Mouse (Mus musculus) frontal cortex, postnatal 25 days (tissue): ENCODE results near the gene Kmt5a.
"Not testable (repeated sequence)": the region's sequence is repeated elsewhere in the genome, so short reads cannot be mapped to it uniquely, and the experiment has no call there.

Experiments
- DNase-seq, 2 experiments: peaks; one replicate each; pipeline ENCODE4 v3.0.0; 2022; ENCODE audit warnings: low spot score in 2 of 2

Kmt5a gene

GRCm38 (mm10) chr5:124445621-124446293 lies 6.0 kb downstream of the Kmt5a start:
- DNase-seq, result no peak

GRCm38 (mm10) chr5:124446301-124446881 lies 6.7 kb downstream of the Kmt5a start:
- no peak for DNase-seq

- no peak for DNase-seq
Observed at GRCm38 (mm10) chr5:124449494-124449893, 9.8 kb downstream of the Kmt5a start.

- DNase-seq, result no peak
Observed at GRCm38 (mm10) chr5:124450051-124450450, 10.3 kb downstream of the Kmt5a start.

- no peak for DNase-seq
Observed at GRCm38 (mm10) chr5:124450641-124451340, 11.1 kb downstream of the Kmt5a start.

GRCm38 (mm10) chr5:124452494-124453228 lies 12.9 kb downstream of the Kmt5a start:
- DNase-seq, result no peak

- DNase-seq, result no peak
Observed at GRCm38 (mm10) chr5:124453339-124454081, 13.8 kb downstream of the Kmt5a start.

- DNase-seq, result no peak
Observed at GRCm38 (mm10) chr5:124454082-124454419, 14.3 kb downstream of the Kmt5a start.

GRCm38 (mm10) chr5:124456762-124457161 lies 17.0 kb downstream of the Kmt5a start:
- no peak for DNase-seq

GRCm38 (mm10) chr5:124460922-124461321 lies 21.2 kb downstream of the Kmt5a start:
- DNase-seq, result not testable (repeated sequence)

GRCm38 (mm10) chr5:124462297-124463025 lies 22.7 kb downstream of the Kmt5a start:
- no peak for DNase-seq

- DNase-seq, result no peak
Observed at GRCm38 (mm10) chr5:124463462-124463861, 23.7 kb downstream of the Kmt5a start.

- no peak for DNase-seq
Observed at GRCm38 (mm10) chr5:124464905-124465304, 25.2 kb downstream of the Kmt5a start.

GRCm38 (mm10) chr5:124467766-124468165 lies 28.0 kb downstream of the Kmt5a start:
- DNase-seq, result no peak

- DNase-seq, result no peak
Observed at GRCm38 (mm10) chr5:124468365-124468764, 28.6 kb downstream of the Kmt5a start.

- DNase-seq, result no peak
Observed at GRCm38 (mm10) chr5:124469486-124469885, 29.8 kb downstream of the Kmt5a start.

GRCm38 (mm10) chr5:124470591-124471171 lies 31.0 kb downstream of the Kmt5a start:
- DNase-seq, result no peak

- no peak for DNase-seq
Observed at GRCm38 (mm10) chr5:124478873-124479204, 39.1 kb downstream of the Kmt5a start.

GRCm38 (mm10) chr5:124480119-124480518 lies 40.4 kb downstream of the Kmt5a start:
- no peak for DNase-seq

- no peak for DNase-seq
Observed at GRCm38 (mm10) chr5:124481714-124482113, 42.0 kb downstream of the Kmt5a start.
